Mouse (Mus musculus) forebrain, postnatal 0 days (tissue): ENCODE data around the gene Fam219a. TPM values are rescaled to one million over a fixed set of nuclear protein-coding genes. Genes with fewer than 3 reads are reported as not detected.
A peak's percentile ranks its signal among the peaks of the same experiment; 100 is the strongest.

Experiments used
- ATAC-seq: fragments of 200-750 bp; cut with Nextera tagmentation; 2 replicates; pipeline ENCODE4 v1.8.0; 2017; ENCODE audit warnings: mild to moderate bottlenecking, moderate library complexity
- DNase-seq: peaks from one replicate; pipeline ENCODE4 v3.0.0-alpha.2; 2015
- H3K27ac ChIP-seq: fragments of 300-500 bp; sonication (generic); 2 replicates; pipeline ENCODE4 v1.5.1; 2014; ENCODE audit warnings: low read depth, mild to moderate bottlenecking, antibody characterized with exemption, low read length, moderate library complexity, mixed read lengths
- H3K27me3 ChIP-seq: fragments of 300-500 bp; sonication (generic); 2 replicates; pipeline ENCODE4 v1.6.1; 2014; ENCODE audit warnings: mild to moderate bottlenecking, low read length, mixed read lengths; ENCODE audit not compliant: insufficient read depth
- H3K36me3 ChIP-seq: fragments of 300-500 bp; sonication (generic); 2 replicates; pipeline ENCODE4 v1.6.1; 2014; ENCODE audit warnings: mild to moderate bottlenecking, moderate library complexity; ENCODE audit not compliant: insufficient read depth
- H3K4me1 ChIP-seq: fragments of 300-500 bp; sonication (generic); 2 replicates; pipeline ENCODE4 v1.6.1; 2014; ENCODE audit warnings: antibody characterized with exemption; ENCODE audit not compliant: insufficient read depth
- H3K4me2 ChIP-seq: fragments of 300-500 bp; sonication (generic); 2 replicates; pipeline ENCODE4 v1.6.1; 2014; ENCODE audit warnings: low read depth, mild to moderate bottlenecking, moderate library complexity
- H3K4me3 ChIP-seq: fragments of 300-500 bp; sonication (generic); 2 replicates; pipeline ENCODE4 v1.5.1; 2014; ENCODE audit warnings: low read depth, low read length, mixed read lengths
- H3K9ac ChIP-seq: fragments of 300-500 bp; sonication (generic); 2 replicates; pipeline ENCODE4 v1.6.1; 2014; ENCODE audit warnings: mild to moderate bottlenecking
- H3K9me3 ChIP-seq: fragments of 300-500 bp; sonication (generic); 2 replicates; pipeline ENCODE4 v1.6.1; 2016; ENCODE audit warnings: low read length
- CTCF ChIP-seq: sonication (generic); IDR thresholded peaks from 2 replicates; pipeline ENCODE4 v1.5.1; 2016; ENCODE audit warnings: antibody characterized with exemption, control low read depth, low read depth
- WGBS: fragments of 180-500 bp; shearing (Covaris S2); extraction: QIAGEN DNeasy Blood & Tissue Kit; methylation state at CpG from one replicate; pipeline ENCODE4 v1.1.7; 2014; 5-methylcytosine and 5-hydroxymethylcytosine counted together
- polyA plus RNA-seq: library from polyadenylated mRNA; unstranded; fragments of >200 nt; fragmentation: Nextera tagmentation; extraction: Ambion mirVana; gene quantifications from 2 replicates; pipeline ENCODE4 v1.2.1, GENCODE M21; 2015
- total RNA-seq: library from RNA; depleted of rRNA; stranded (reverse); fragments of >200 nt; gene quantifications from 2 replicates; pipeline ENCODE4 v1.2.3, GENCODE M21; 2014

The Fam219a gene
- total and polyA plus RNA-seq, 2 experiments from 2014 or later: 18.6 to 95.8 TPM

GRCm38 (mm10) chr4:41553116-41553515 is 16.2 kb downstream of the Fam219a start:
- 69% methylated on average over 11 of the region's 11 CpGs for WGBS
- DNase-seq (no peak), ATAC-seq (no peak)
- H3K9me3 ChIP-seq: no peaks in the 10 kb centered on the region
- no peak overlapping the region for H3K4me2 ChIP-seq
- no peak overlapping the region for H3K27ac ChIP-seq
- no peak overlapping the region for H3K4me3 ChIP-seq
- no peaks in the 10 kb centered on the region for H3K4me1 ChIP-seq
- H3K9ac ChIP-seq: no peak overlapping the region
- no peaks in the 10 kb centered on the region for H3K36me3 ChIP-seq
- no peaks in the 10 kb centered on the region for H3K27me3 ChIP-seq
- TF ChIP-seq CTCF: no peak

DNA sequence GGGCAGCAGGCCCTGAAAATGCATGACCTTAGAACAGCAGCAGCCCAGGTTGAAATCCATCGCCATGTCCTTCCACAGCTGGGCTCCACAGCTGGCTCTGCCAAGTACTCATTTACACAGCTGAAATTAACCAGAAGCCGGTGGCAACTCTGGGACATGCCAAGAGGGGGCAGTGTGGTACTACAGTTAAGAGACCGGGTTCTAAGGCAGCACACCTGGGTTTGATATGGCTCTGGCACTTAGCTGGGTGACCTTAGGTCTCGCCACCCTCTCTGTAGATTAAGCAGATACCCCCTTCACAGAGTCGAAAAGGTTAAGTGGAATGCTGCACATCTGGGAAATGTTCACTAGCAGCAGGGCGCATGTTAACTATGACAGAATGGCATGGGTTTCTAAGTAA is 16.8 kb downstream of the Fam219a start:
- H3K27me3 ChIP-seq: no peaks in the 10 kb centered on the region
- no peak overlapping the region for H3K27ac ChIP-seq
- no peaks in the 10 kb centered on the region for H3K9me3 ChIP-seq
- no peak overlapping the region for H3K4me3 ChIP-seq
- no peak overlapping the region for H3K4me2 ChIP-seq
- DNase-seq (peak; percentile 70), ATAC-seq (peak; percentile 40; the same call in 1 of the 2 replicates)
- no peaks in the 10 kb centered on the region for H3K36me3 ChIP-seq
- no peak overlapping the region for H3K9ac ChIP-seq
- no peaks in the 10 kb centered on the region for H3K4me1 ChIP-seq
- TF ChIP-seq CTCF: peak; percentile 71
- 48% methylated on average over 6 of the region's 6 CpGs for WGBS

GRCm38 (mm10) chr4:41547086-41547485 is 22.3 kb downstream of the Fam219a start:
- Histone ChIP-seq H3K9ac (no peak overlapping the region), H3K36me3 (no peaks in the 10 kb centered on the region), H3K4me2 (no peak overlapping the region), H3K27ac (no peak overlapping the region), H3K4me1 (peaks cover 17% of the 10 kb centered on the region; the same call in 1 of the 2 replicates), H3K4me3 (no peak overlapping the region), H3K9me3 (no peaks in the 10 kb centered on the region), H3K27me3 (no peaks in the 10 kb centered on the region)
- ATAC-seq: no peak
- 74% methylated on average over 1 of the region's 1 CpGs for WGBS
- DNase-seq: no peak
- no peak for TF ChIP-seq CTCF

- Histone ChIP-seq H3K9ac (no peak overlapping the region), H3K9me3 (no peaks in the 10 kb centered on the region), H3K27ac (no peak overlapping the region), H3K4me2 (no peak overlapping the region), H3K36me3 (no peaks in the 10 kb centered on the region), H3K4me3 (no peak overlapping the region), H3K4me1 (peaks cover 17% of the 10 kb centered on the region; the same call in 1 of the 2 replicates), H3K27me3 (no peaks in the 10 kb centered on the region)
- 14% methylated on average over 8 of the region's 8 CpGs for WGBS
- no peak for TF ChIP-seq CTCF
- DNase-seq (peak; percentile 35), ATAC-seq (no peak)
Measured at GRCm38 (mm10) chr4:41545985-41546384, 23.4 kb downstream of the Fam219a start.

- ATAC-seq: no peak
- H3K9ac ChIP-seq: no peak overlapping the region
- WGBS: 74% methylated on average over 8 of the region's 8 CpGs
Measured at GRCm38 (mm10) chr4:41542136-41542535, 27.2 kb downstream of the Fam219a start.

DNA sequence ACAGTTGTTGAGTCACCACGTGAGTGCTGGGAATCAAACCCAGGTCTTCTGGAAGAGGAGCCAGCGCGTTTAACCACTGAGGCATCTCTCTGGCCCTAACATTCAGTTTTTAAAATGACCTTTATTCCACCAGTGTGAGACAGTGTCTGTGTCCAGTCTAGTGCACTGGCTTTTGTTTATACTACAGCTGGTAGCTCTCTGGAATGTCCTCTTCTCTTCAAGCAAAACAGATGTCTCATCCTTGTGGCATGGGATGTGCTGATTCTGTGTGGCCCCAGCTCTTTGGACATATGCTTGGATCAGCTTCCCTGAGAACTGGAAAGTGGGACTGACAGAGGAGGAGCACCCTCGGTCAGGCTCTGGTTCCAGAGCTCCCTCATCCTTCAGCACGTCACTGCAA is 34.5 kb downstream of the Fam219a start:
- Histone ChIP-seq H3K4me1 (no peaks in the 10 kb centered on the region; the same call in 1 of the 2 replicates), H3K9ac (no peak overlapping the region), H3K4me2 (no peak overlapping the region), H3K9me3 (no peaks in the 10 kb centered on the region), H3K4me3 (no peak overlapping the region), H3K36me3 (no peaks in the 10 kb centered on the region), H3K27ac (no peak overlapping the region), H3K27me3 (no peaks in the 10 kb centered on the region)
- 87% methylated on average over 5 of the region's 5 CpGs for WGBS
- TF ChIP-seq CTCF: no peak
- ATAC-seq (no peak), DNase-seq (no peak)

More at GRCm38 (mm10) chr4:41542136-41542535, 27.2 kb downstream of the Fam219a start:
- no peaks in the 10 kb centered on the region for H3K9me3 ChIP-seq
- H3K27me3 ChIP-seq: no peaks in the 10 kb centered on the region
- no peak overlapping the region for H3K4me3 ChIP-seq
- H3K4me1 ChIP-seq: peaks cover 15% of the 10 kb centered on the region; the same call in 1 of the 2 replicates
- H3K4me2 ChIP-seq: no peak overlapping the region
- no peak overlapping the region for H3K27ac ChIP-seq
- no peak for DNase-seq
- no peak for TF ChIP-seq CTCF
- H3K36me3 ChIP-seq: no peaks in the 10 kb centered on the region

GRCm38 (mm10) chr4:41532420-41532819 is 36.9 kb downstream of the Fam219a start:
- Histone ChIP-seq H3K4me2 (no peak overlapping the region), H3K27ac (no peak overlapping the region), H3K9ac (no peak overlapping the region), H3K9me3 (no peaks in the 10 kb centered on the region), H3K4me1 (no peaks in the 10 kb centered on the region; the same call in 1 of the 2 replicates), H3K36me3 (no peaks in the 10 kb centered on the region), H3K4me3 (no peak overlapping the region), H3K27me3 (no peaks in the 10 kb centered on the region)
- TF ChIP-seq CTCF: no peak
- DNase-seq (no peak), ATAC-seq (no peak)
- WGBS: 34% methylated on average over 6 of the region's 6 CpGs

DNA sequence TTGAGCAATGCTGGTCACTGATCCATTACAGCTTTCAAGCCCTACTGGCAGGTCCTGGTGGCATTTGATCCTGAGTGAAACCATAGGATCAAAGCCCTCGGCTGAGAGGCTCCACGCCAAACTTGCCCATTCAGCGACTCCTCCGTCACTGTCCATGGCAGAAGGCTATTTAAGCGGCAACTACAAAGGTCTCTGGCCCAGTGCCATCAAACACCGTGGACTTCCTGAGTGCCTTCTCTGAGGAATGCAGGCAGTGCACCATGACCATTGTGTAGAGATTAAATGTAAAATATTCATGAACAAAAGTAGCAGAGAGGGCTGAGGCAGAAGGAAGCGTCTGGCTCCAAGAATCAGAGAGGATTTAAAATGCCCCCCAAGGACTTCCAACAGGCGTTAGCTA is 41.3 kb downstream of the Fam219a start:
- H3K4me3 ChIP-seq: no peak overlapping the region
- H3K9ac ChIP-seq: no peak overlapping the region
- H3K27me3 ChIP-seq: no peaks in the 10 kb centered on the region
- peaks cover 8% of the 10 kb centered on the region for H3K4me1 ChIP-seq
- peaks cover 2% of the 10 kb centered on the region; the same call in 1 of the 2 replicates for H3K36me3 ChIP-seq
- DNase-seq: no peak
- WGBS: 20% methylated on average over 8 of the region's 8 CpGs
- no peak overlapping the region for H3K4me2 ChIP-seq
- TF ChIP-seq CTCF: no peak
- no peak for ATAC-seq
- H3K27ac ChIP-seq: no peak overlapping the region
- H3K9me3 ChIP-seq: no peaks in the 10 kb centered on the region
